Mouse (Mus musculus) MEL (cell line): Measurements from ENCODE around the gene Tmcc3. TPM values are rescaled to one million over a fixed set of nuclear protein-coding genes. Genes with fewer than 3 reads are reported as not detected.

Experiments used
- DNase-seq: peaks from one replicate; pipeline ENCODE4 v3.0.0; 2011; ENCODE audit warnings: low read depth, low spot score
- H3K27ac ChIP-seq: 2 replicates; pipeline ENCODE4 v1.5.1; 2012; ENCODE audit warnings: low read depth, mild to moderate bottlenecking, control low read depth, low read length, moderate library complexity; ENCODE audit not compliant: control insufficient read depth
- H3K27me3 ChIP-seq, 2 experiments: fragments of 150-350 bp in 1 of 2; sonication (generic) in 1 of 2; 2 replicates each; pipeline ENCODE4 v1.6.1; 2012; ENCODE audit warnings: low read length in 2 of 2, mild to moderate bottlenecking in 2 of 2, improper control_type of control experiment in 1 of 2, moderate library complexity in 1 of 2; ENCODE audit not compliant: insufficient read depth in 2 of 2, control insufficient read depth in 1 of 2
- H3K36me3 ChIP-seq, 2 experiments: 2 replicates each; pipeline ENCODE4 v1.6.1; 2012 to 2014; ENCODE audit warnings: low read length in 2 of 2, improper control_type of control experiment in 1 of 2, inconsistent platforms in 1 of 2, mild to moderate bottlenecking in 1 of 2; ENCODE audit not compliant: insufficient read depth in 2 of 2, control insufficient read depth in 1 of 2
- H3K4me1 ChIP-seq, 2 experiments: fragments of 150-350 bp in 1 of 2; sonication (generic) in 1 of 2; 2 replicates each; pipeline ENCODE4 v1.6.1; 2012; ENCODE audit warnings: low read length in 2 of 2, improper control_type of control experiment in 1 of 2, mild to moderate bottlenecking in 1 of 2; ENCODE audit not compliant: insufficient read depth in 2 of 2, control insufficient read depth in 1 of 2
- H3K4me3 ChIP-seq, 2 experiments: fragments of 150-350 bp in 1 of 2; sonication (generic) in 1 of 2; 2 replicates each; pipeline ENCODE4 v1.5.1; 2012; ENCODE audit warnings: low read depth in 2 of 2, low read length in 2 of 2, mild to moderate bottlenecking in 2 of 2, moderate library complexity in 2 of 2, control low read depth in 1 of 2, improper control_type of control experiment in 1 of 2; ENCODE audit not compliant: control insufficient read depth in 1 of 2, insufficient read depth in 1 of 2
- H3K79me2 ChIP-seq: 2 replicates; pipeline ENCODE4 v1.6.1; 2012; ENCODE audit warnings: mild to moderate bottlenecking, low read length, moderate library complexity; ENCODE audit not compliant: control insufficient read depth, poor library complexity, insufficient read depth
- H3K9ac ChIP-seq: 2 replicates; pipeline ENCODE4 v1.6.1; 2012; ENCODE audit warnings: low read depth, mild to moderate bottlenecking, control low read depth, low read length, moderate library complexity; ENCODE audit not compliant: control insufficient read depth, poor library complexity, severe bottlenecking
- H3K9me3 ChIP-seq: fragments of 150-350 bp; sonication (generic); replicated peaks from 2 replicates; pipeline ENCODE4 v1.6.1; 2012; ENCODE audit warnings: mild to moderate bottlenecking, low read length, improper control_type of control experiment, moderate library complexity; ENCODE audit not compliant: insufficient read depth
- BHLHE40 ChIP-seq: IDR thresholded peaks from 2 replicates; pipeline ENCODE4 v1.6.1; 2012; ENCODE audit warnings: low read depth, mild to moderate bottlenecking, inconsistent platforms, low read length, improper control_type of control experiment, borderline replicate concordance
- CHD1 ChIP-seq: IDR thresholded peaks from 2 replicates; pipeline ENCODE4 v1.6.1; 2012; ENCODE audit warnings: low read depth, mild to moderate bottlenecking, inconsistent platforms, low read length, improper control_type of control experiment
- CHD2 ChIP-seq: IDR thresholded peaks from 2 replicates; pipeline ENCODE4 v1.6.1; 2011; ENCODE audit warnings: low read length, improper control_type of control experiment
- CTCF ChIP-seq, 3 experiments: IDR thresholded peaks in 2 of 3; conservative IDR thresholded peaks in 1 of 3; 2 replicates each; pipeline ENCODE4 v1.5.1; 2011 to 2012; ENCODE audit warnings: low read length in 3 of 3, low read depth in 2 of 3, mild to moderate bottlenecking in 2 of 3, improper control_type of control experiment in 1 of 3, inconsistent platforms in 1 of 3, mixed read lengths in 1 of 3, moderate library complexity in 1 of 3; ENCODE audit not compliant: control insufficient read depth in 1 of 3, insufficient read depth in 1 of 3, poor library complexity in 1 of 3, severe bottlenecking in 1 of 3
- ELF1 ChIP-seq: IDR thresholded peaks from 2 replicates; pipeline ENCODE4 v1.6.1; 2014; ENCODE audit warnings: low read depth, mild to moderate bottlenecking, inconsistent platforms, low read length, improper control_type of control experiment, moderate library complexity
- EP300 ChIP-seq, 2 experiments: IDR thresholded peaks; 2 replicates each; pipeline ENCODE4 v1.6.1; 2011; ENCODE audit warnings: improper control_type of control experiment in 2 of 2, low read length in 2 of 2, low read depth in 1 of 2, mild to moderate bottlenecking in 1 of 2
- GATA1 ChIP-seq: IDR thresholded peaks from 2 replicates; pipeline ENCODE4 v1.6.1; 2011; ENCODE audit warnings: low read depth, low read length, improper control_type of control experiment
- HCFC1 ChIP-seq: IDR thresholded peaks from 2 replicates; pipeline ENCODE4 v1.6.1; 2012; ENCODE audit warnings: low read depth, mild to moderate bottlenecking, inconsistent platforms, low read length, improper control_type of control experiment, moderate library complexity
- JUND ChIP-seq: IDR thresholded peaks from 2 replicates; pipeline ENCODE4 v1.6.1; 2011; ENCODE audit warnings: low read depth, mild to moderate bottlenecking, improper control_type of control experiment, low read length
- MAFK ChIP-seq: IDR thresholded peaks from 2 replicates; pipeline ENCODE4 v1.6.1; 2011; ENCODE audit warnings: low read depth, mild to moderate bottlenecking, low read length, improper control_type of control experiment, borderline replicate concordance
- MEF2A ChIP-seq: IDR thresholded peaks from 2 replicates; pipeline ENCODE4 v1.6.1; 2014; ENCODE audit warnings: low read depth, mild to moderate bottlenecking, inconsistent platforms, low read length, improper control_type of control experiment; ENCODE audit not compliant: poor library complexity, insufficient replicate concordance, severe bottlenecking; ENCODE audit errors: extremely low read depth
- MYC ChIP-seq: IDR thresholded peaks from 2 replicates; pipeline ENCODE4 v1.6.1; 2011; ENCODE audit warnings: low read depth, mild to moderate bottlenecking, low read length, improper control_type of control experiment, moderate library complexity
- NELFE ChIP-seq: IDR thresholded peaks from 2 replicates; pipeline ENCODE4 v1.6.1; 2011; ENCODE audit warnings: low read depth, low read length, improper control_type of control experiment
- POLR2AphosphoS2 ChIP-seq: IDR thresholded peaks from 2 replicates; pipeline ENCODE4 v1.6.1; 2011; ENCODE audit warnings: low read length, improper control_type of control experiment
- SIN3A ChIP-seq: IDR thresholded peaks from 2 replicates; pipeline ENCODE4 v1.6.1; 2012; ENCODE audit warnings: low read length, improper control_type of control experiment, inconsistent platforms
- SMC3 ChIP-seq: IDR thresholded peaks from 2 replicates; pipeline ENCODE4 v1.6.1; 2011; ENCODE audit warnings: low read depth, low read length, improper control_type of control experiment
- TBP ChIP-seq: IDR thresholded peaks from 2 replicates; pipeline ENCODE4 v1.8.0; 2011; ENCODE audit warnings: low read depth, low read length, improper control_type of control experiment
- USF2 ChIP-seq, 2 experiments: IDR thresholded peaks; 2 replicates each; pipeline ENCODE4 v1.6.1; 2011 to 2012; ENCODE audit warnings: improper control_type of control experiment in 2 of 2, low read length in 2 of 2, borderline replicate concordance in 1 of 2, inconsistent platforms in 1 of 2, low read depth in 1 of 2, mild to moderate bottlenecking in 1 of 2; ENCODE audit not compliant: insufficient read depth in 1 of 2
- ZKSCAN1 ChIP-seq: IDR thresholded peaks from 2 replicates; pipeline ENCODE4 v1.6.1; 2012; ENCODE audit warnings: low read depth, mild to moderate bottlenecking, inconsistent platforms, low read length, improper control_type of control experiment, moderate library complexity
- ZMIZ1 ChIP-seq: IDR thresholded peaks from 2 replicates; pipeline ENCODE4 v1.6.1; 2012; ENCODE audit warnings: low read depth, mild to moderate bottlenecking, inconsistent platforms, low read length, improper control_type of control experiment, moderate library complexity
- polyA plus RNA-seq, 2 experiments: library from polyadenylated mRNA; stranded (reverse) in 1 of 2; unstranded in 1 of 2; fragments of >175 nt in 1 of 2; fragments of >200 nt in 1 of 2; gene quantifications; 2 replicates each; pipeline versions ENCODE4 v1.2.1 to v1.2.4; 2012; ENCODE audit warnings: low replicate concordance in 2 of 2, low read depth in 1 of 2; ENCODE audit not compliant: insufficient read length in 2 of 2, insufficient read depth in 1 of 2, missing spikeins in 1 of 2
- total RNA-seq: library from RNA; depleted of rRNA; stranded (reverse); fragments of 300-350 nt; gene quantifications from 2 replicates; pipeline ENCODE4 v1.2.3, GENCODE M21; 2012

The Tmcc3 gene
- total and polyA plus RNA-seq, 3 experiments: 1.3 to 2.6 TPM; not detected in 1

GRCm38 (mm10) chr10:94294933-94295750, 16.6 kb upstream of the Tmcc3 start:
- H3K9ac ChIP-seq: no peak overlapping the region
- no peak overlapping the region for H3K4me3 ChIP-seq
- peaks cover 0 to 14% of the 10 kb centered on the region in 2 experiments; a peak in 3 of 4 replicates for H3K27me3 ChIP-seq
- TF ChIP-seq SMC3 (no peak), GATA1 (no peak), CHD1 (no peak), SIN3A (no peak), JUND (no peak), MYC (no peak), EP300 (IDR thresholded peaks at IDR 0.05; ENCODE audit: low read depth in 1 of 2, low read length in 2 of 2) (no peak), HCFC1 (no peak), BHLHE40 (no peak), NELFE (no peak), CTCF (IDR thresholded peaks at IDR 0.05 in 2 of 3, conservative IDR thresholded peaks at IDR 0.05 in 1 of 3; ENCODE audit: control insufficient read depth in 1 of 3, insufficient read depth in 1 of 3, low read depth in 2 of 3, low read length in 3 of 3, poor library complexity in 1 of 3, severe bottlenecking in 1 of 3) (no peak), ZKSCAN1 (no peak), USF2 (IDR thresholded peaks at IDR 0.05; ENCODE audit: borderline replicate concordance in 1 of 2, insufficient read depth in 1 of 2, low read depth in 1 of 2, low read length in 2 of 2) (no peak), CHD2 (no peak), MAFK (no peak), ZMIZ1 (no peak), ELF1 (no peak), POLR2AphosphoS2 (no peak), MEF2A (no peak), TBP (no peak)
- no peaks in the 10 kb centered on the region for H3K4me1 ChIP-seq
- no peak for DNase-seq
- no peak overlapping the region for H3K27ac ChIP-seq
- H3K9me3 ChIP-seq: no peaks in the 10 kb centered on the region
- no peaks in the 10 kb centered on the region for H3K36me3 ChIP-seq
- H3K79me2 ChIP-seq: no peaks in the 10 kb centered on the region
